Mouse (Mus musculus) midbrain, embryonic 13.5 days (tissue): ENCODE data around the gene Gm12166. TPM values are rescaled to one million over a fixed set of nuclear protein-coding genes. Genes with fewer than 3 reads are reported as not detected.

ENCODE experiments used
- ATAC-seq: fragments of 200-750 bp; cut with Nextera tagmentation; 2 replicates; pipeline ENCODE4 v1.8.0; 2017; ENCODE audit warnings: mild to moderate bottlenecking, moderate TSS enrichment, moderate library complexity
- H3K27ac ChIP-seq: fragments of 300-500 bp; sonication (generic); 2 replicates; pipeline ENCODE4 v1.5.1; 2015; ENCODE audit warnings: inconsistent platforms, mild to moderate bottlenecking, moderate library complexity
- H3K27me3 ChIP-seq: fragments of 300-500 bp; sonication (generic); 2 replicates; pipeline ENCODE4 v1.6.1; 2015; ENCODE audit warnings: mild to moderate bottlenecking, inconsistent platforms
- H3K36me3 ChIP-seq: fragments of 300-500 bp; sonication (generic); 2 replicates; pipeline ENCODE4 v1.6.1; 2015; ENCODE audit warnings: mild to moderate bottlenecking, inconsistent platforms
- H3K4me1 ChIP-seq: fragments of 300-500 bp; sonication (generic); replicated peaks from 2 replicates; pipeline ENCODE4 v1.6.1; 2015; ENCODE audit warnings: inconsistent platforms
- H3K4me2 ChIP-seq: fragments of 300-500 bp; sonication (generic); replicated peaks from 2 replicates; pipeline ENCODE4 v1.6.1; 2015; ENCODE audit warnings: moderate library complexity, mild to moderate bottlenecking, inconsistent platforms
- H3K4me3 ChIP-seq: fragments of 300-500 bp; sonication (generic); replicated peaks from 2 replicates; pipeline ENCODE4 v1.5.1; 2015; ENCODE audit warnings: mild to moderate bottlenecking, inconsistent platforms
- H3K9ac ChIP-seq: fragments of 300-500 bp; sonication (generic); replicated peaks from 2 replicates; pipeline ENCODE4 v1.6.1; 2015; ENCODE audit warnings: mild to moderate bottlenecking, inconsistent platforms
- H3K9me3 ChIP-seq: fragments of 300-500 bp; sonication (generic); 2 replicates; pipeline ENCODE4 v1.6.1; 2016; ENCODE audit warnings: mild to moderate bottlenecking, inconsistent platforms
- WGBS: fragments of 180-500 bp; shearing (Covaris S2); methylation state at CpG from one replicate; pipeline ENCODE4 v1.1.7; 2015; 5-methylcytosine and 5-hydroxymethylcytosine counted together
- polyA plus RNA-seq: library from polyadenylated mRNA; unstranded; fragments of >200 nt; fragmentation: Nextera tagmentation; extraction: Ambion mirVana; gene quantifications from 2 replicates; pipeline ENCODE4 v1.2.1, GENCODE M21; 2015

Gene Gm12166
- polyA plus RNA-seq, 1 experiment from 2014 or later = 7.1 TPM

DNA sequence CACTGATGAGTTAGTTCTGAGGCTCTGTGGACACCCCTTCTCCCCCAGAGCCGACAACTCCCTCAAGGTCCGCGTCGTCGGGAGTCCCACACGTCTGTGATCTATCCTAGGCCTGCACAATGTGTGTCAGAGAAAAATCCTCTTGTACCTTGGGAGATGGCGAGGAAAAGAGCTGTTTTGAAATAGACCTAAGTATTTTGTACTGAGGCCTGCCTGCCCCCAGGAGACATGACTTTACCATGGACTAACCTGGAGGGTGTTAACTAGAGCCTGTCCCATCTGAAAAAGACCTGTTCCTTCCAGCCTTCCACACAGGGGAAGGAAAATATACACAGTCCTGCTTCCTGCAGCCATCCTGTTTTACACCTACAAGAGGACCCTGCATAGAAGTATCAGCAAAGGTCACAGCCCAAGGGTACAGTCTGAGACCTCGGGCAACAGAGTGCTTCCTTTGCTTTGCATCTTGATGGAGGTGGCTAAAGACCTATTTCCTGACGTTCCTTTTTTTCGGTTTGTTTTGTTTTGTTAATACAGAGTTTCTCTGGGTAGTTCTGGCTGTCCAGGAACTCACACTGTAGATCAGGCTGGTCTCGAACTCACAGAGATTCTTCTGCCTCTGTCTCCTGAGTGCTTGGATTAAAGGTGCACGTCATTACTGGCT, 10.4 kb downstream of the Gm12166 start:
- ATAC-seq = no peak
- WGBS = 89% methylated on average over 12 of the region's 12 CpGs
- no peaks in the 10 kb centered on the region for H3K27me3 ChIP-seq

GRCm38 (mm10) chr11:46040841-46041556, 11.1 kb downstream of the Gm12166 start:
- 91% methylated on average over 9 of the region's 9 CpGs for WGBS
- no peaks in the 10 kb centered on the region for H3K9me3 ChIP-seq
- no peak overlapping the region for H3K27ac ChIP-seq
- no peak overlapping the region for H3K9ac ChIP-seq
- no peaks in the 10 kb centered on the region for H3K27me3 ChIP-seq
- H3K4me2 ChIP-seq = no peak overlapping the region
- no peak for ATAC-seq
- H3K4me1 ChIP-seq = no peaks in the 10 kb centered on the region
- no peak overlapping the region for H3K4me3 ChIP-seq
- no peaks in the 10 kb centered on the region for H3K36me3 ChIP-seq

More for the DNA sequence above, 10.4 kb downstream of the Gm12166 start:
- Histone ChIP-seq H3K27ac (no peak overlapping the region), H3K4me1 (no peaks in the 10 kb centered on the region), H3K36me3 (no peaks in the 10 kb centered on the region), H3K9ac (no peak overlapping the region), H3K4me2 (no peak overlapping the region), H3K9me3 (no peaks in the 10 kb centered on the region), H3K4me3 (no peak overlapping the region)

GRCm38 (mm10) chr11:46039335-46039734, 12.8 kb downstream of the Gm12166 start:
- Histone ChIP-seq H3K27ac (no peak overlapping the region), H3K9me3 (no peaks in the 10 kb centered on the region)

DNA sequence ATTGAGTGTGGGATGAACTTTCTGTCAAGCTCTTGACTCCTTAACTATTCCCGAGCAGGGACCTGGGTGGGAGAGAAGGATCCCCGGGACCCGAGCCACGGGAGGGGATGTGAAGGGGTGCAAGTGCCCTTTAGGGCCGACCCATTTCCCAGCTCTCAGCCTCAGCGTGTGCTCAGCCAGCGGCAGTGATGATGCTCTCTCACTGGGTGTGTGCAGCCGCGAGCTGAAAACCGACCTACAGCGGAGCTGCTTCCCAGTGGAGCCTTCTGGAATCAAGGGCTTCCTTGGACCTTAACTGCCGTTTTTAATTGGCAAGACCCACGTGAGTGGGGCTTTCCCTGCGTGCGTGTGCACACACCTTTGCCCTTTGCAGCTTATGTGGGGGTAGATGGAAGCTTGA, 13.2 kb downstream of the Gm12166 start:
- Histone ChIP-seq H3K27me3 (no peaks in the 10 kb centered on the region), H3K9me3 (no peaks in the 10 kb centered on the region), H3K36me3 (no peaks in the 10 kb centered on the region), H3K27ac (no peak overlapping the region), H3K9ac (no peak overlapping the region), H3K4me1 (no peaks in the 10 kb centered on the region), H3K4me3 (no peak overlapping the region), H3K4me2 (no peak overlapping the region)
- ATAC-seq = no peak
- 83% methylated on average over 15 of the region's 15 CpGs for WGBS

More at GRCm38 (mm10) chr11:46039335-46039734, 12.8 kb downstream of the Gm12166 start:
- WGBS = 78% methylated on average over 11 of the region's 11 CpGs
- Histone ChIP-seq H3K27me3 (no peaks in the 10 kb centered on the region), H3K9ac (no peak overlapping the region), H3K4me3 (no peak overlapping the region), H3K36me3 (no peaks in the 10 kb centered on the region), H3K4me2 (no peak overlapping the region), H3K4me1 (no peaks in the 10 kb centered on the region)
- no peak for ATAC-seq

DNA sequence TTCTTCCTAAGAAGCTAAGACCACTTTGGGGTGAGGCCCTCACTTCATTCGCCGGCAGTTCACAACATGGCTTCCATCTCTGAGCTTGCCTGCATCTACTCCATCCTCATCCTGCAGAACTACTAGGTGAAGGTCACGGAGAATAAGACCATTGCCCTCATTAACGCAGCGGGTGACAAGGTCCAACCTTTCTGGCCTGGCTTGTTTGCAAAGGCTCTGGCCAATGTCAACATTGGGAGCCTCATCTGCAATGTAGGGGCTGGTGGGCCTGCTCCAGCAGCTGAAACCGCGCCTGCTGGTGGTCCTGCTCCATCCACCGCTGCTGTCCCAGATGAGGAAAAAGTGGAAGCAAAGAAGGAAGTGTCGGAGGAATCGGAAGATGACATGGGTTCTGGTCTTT, 15.7 kb downstream of the Gm12166 start:
- Histone ChIP-seq H3K4me2 (no peak overlapping the region), H3K9me3 (no peaks in the 10 kb centered on the region), H3K4me1 (no peaks in the 10 kb centered on the region), H3K36me3 (no peaks in the 10 kb centered on the region), H3K27me3 (no peaks in the 10 kb centered on the region), H3K4me3 (no peak overlapping the region), H3K27ac (no peak overlapping the region), H3K9ac (no peak overlapping the region)
- no peak for ATAC-seq
- 95% methylated on average over 10 of the region's 10 CpGs for WGBS

GRCm38 (mm10) chr11:46032956-46033355, 19.2 kb downstream of the Gm12166 start:
- Histone ChIP-seq H3K27me3 (no peaks in the 10 kb centered on the region), H3K4me1 (no peaks in the 10 kb centered on the region), H3K9ac (no peak overlapping the region), H3K4me2 (no peak overlapping the region), H3K4me3 (no peak overlapping the region), H3K9me3 (no peaks in the 10 kb centered on the region), H3K36me3 (no peaks in the 10 kb centered on the region), H3K27ac (no peak overlapping the region)
- ATAC-seq = no peak
- WGBS = 94% methylated on average over 7 of the region's 7 CpGs

GRCm38 (mm10) chr11:46031470-46031869, 20.7 kb downstream of the Gm12166 start:
- H3K36me3 ChIP-seq = no peaks in the 10 kb centered on the region
- no peaks in the 10 kb centered on the region for H3K4me1 ChIP-seq
- H3K27ac ChIP-seq = no peak overlapping the region
- H3K27me3 ChIP-seq = no peaks in the 10 kb centered on the region
- H3K9ac ChIP-seq = no peak overlapping the region
- 62% methylated on average over 3 of the region's 3 CpGs for WGBS
- H3K4me3 ChIP-seq = no peak overlapping the region
- ATAC-seq = no peak
- H3K9me3 ChIP-seq = no peaks in the 10 kb centered on the region
- H3K4me2 ChIP-seq = no peak overlapping the region

DNA sequence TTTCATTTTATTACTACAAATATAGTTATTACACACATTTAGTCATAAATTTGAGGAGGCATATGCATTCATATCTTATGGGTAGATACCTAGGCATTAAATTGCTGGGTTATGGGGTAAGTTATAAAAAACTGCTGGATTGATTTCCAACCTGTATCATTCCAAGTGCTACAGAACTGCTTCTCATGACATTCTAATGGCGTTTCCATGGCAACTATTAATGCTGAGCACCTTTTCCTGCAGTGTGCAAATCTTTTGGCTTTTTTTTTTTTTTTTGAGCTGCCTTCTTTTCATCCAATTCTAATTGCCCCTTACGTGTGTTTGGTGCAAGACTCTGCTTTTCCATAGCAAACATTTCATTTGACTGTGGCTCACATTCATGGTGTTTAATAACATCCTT, 22.1 kb downstream of the Gm12166 start:
- no peak overlapping the region for H3K27ac ChIP-seq
- H3K4me3 ChIP-seq = no peak overlapping the region
- H3K4me1 ChIP-seq = peaks cover 5% of the 10 kb centered on the region; the same call in 1 of the 2 replicates
- WGBS = 36% methylated on average over 2 of the region's 2 CpGs
- no peak overlapping the region for H3K4me2 ChIP-seq
- H3K9ac ChIP-seq = no peak overlapping the region
- H3K36me3 ChIP-seq = no peaks in the 10 kb centered on the region
- no peaks in the 10 kb centered on the region for H3K27me3 ChIP-seq
- H3K9me3 ChIP-seq = no peaks in the 10 kb centered on the region
- no peak for ATAC-seq

GRCm38 (mm10) chr11:46029485-46029884, 22.6 kb downstream of the Gm12166 start:
- ATAC-seq = no peak
- H3K4me1 ChIP-seq = peaks cover 5% of the 10 kb centered on the region; the same call in 1 of the 2 replicates
- H3K36me3 ChIP-seq = no peaks in the 10 kb centered on the region
- 79% methylated on average over 2 of the region's 2 CpGs for WGBS
- H3K9me3 ChIP-seq = no peaks in the 10 kb centered on the region
- no peaks in the 10 kb centered on the region for H3K27me3 ChIP-seq
- no peak overlapping the region for H3K9ac ChIP-seq
- no peak overlapping the region for H3K4me2 ChIP-seq
- no peak overlapping the region for H3K4me3 ChIP-seq
- H3K27ac ChIP-seq = no peak overlapping the region

- WGBS = 89% methylated on average over 6 of the region's 6 CpGs
- Histone ChIP-seq H3K4me1 (peaks cover 5% of the 10 kb centered on the region; the same call in 1 of the 2 replicates), H3K9me3 (no peaks in the 10 kb centered on the region), H3K27ac (no peak overlapping the region), H3K9ac (no peak overlapping the region), H3K4me3 (no peak overlapping the region), H3K36me3 (no peaks in the 10 kb centered on the region), H3K27me3 (no peaks in the 10 kb centered on the region), H3K4me2 (no peak overlapping the region)
- no peak for ATAC-seq
Measured at GRCm38 (mm10) chr11:46027952-46028814, 23.9 kb downstream of the Gm12166 start.

DNA sequence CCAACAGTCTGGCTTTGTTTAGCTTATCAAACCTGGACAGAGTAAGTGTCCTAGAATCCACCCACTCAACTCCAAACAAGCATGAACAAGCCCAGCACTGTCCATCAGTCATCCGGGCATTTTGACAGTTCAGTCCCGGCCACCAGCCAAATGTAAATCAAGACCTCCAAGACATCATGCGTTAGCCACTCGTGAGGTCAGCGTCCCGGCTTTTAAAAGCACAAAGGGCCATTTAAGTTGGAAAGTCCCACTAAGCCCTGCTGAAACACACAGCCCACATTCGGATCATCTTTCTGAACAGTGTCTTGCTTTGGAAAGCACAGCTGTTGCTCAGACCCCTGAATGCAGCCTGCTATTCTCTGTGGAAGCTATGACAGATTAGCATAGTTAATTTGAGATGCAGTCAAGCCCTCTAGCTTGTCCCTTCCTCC, 26.1 kb downstream of the Gm12166 start:
- Histone ChIP-seq H3K9me3 (no peaks in the 10 kb centered on the region), H3K4me1 (peaks cover 5% of the 10 kb centered on the region; the same call in 1 of the 2 replicates), H3K27me3 (no peaks in the 10 kb centered on the region), H3K36me3 (no peaks in the 10 kb centered on the region), H3K27ac (no peak overlapping the region), H3K4me3 (no peak overlapping the region), H3K4me2 (no peak overlapping the region), H3K9ac (no peak overlapping the region)
- 38% methylated on average over 7 of the region's 7 CpGs for WGBS
- no peak for ATAC-seq

DNA sequence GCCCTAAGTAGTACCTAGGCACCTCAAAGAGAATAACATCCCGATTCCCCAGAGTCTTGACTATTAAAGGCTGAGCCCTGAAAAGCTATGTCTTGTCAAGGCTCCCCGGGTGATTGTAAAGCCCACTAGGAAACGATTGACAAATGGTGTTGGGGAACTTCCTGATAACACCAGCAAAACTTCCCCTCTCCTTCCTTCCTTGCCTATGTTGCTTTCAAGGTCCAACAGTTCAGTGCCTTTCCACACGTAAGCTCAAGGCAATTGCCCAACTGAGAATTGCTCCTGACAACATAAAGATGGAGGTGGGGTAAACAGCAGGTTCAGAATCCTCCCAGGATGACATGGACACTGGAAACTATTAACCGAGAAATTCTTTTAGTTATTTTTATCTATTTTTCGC, 29.1 kb downstream of the Gm12166 start:
- peaks cover 5% of the 10 kb centered on the region; the same call in 1 of the 2 replicates for H3K4me1 ChIP-seq
- H3K4me2 ChIP-seq = no peak overlapping the region
- WGBS = 94% methylated on average over 6 of the region's 6 CpGs

More for the DNA sequence above, 29.1 kb downstream of the Gm12166 start:
- Histone ChIP-seq H3K27me3 (no peaks in the 10 kb centered on the region), H3K36me3 (no peaks in the 10 kb centered on the region), H3K9me3 (no peaks in the 10 kb centered on the region), H3K9ac (no peak overlapping the region), H3K27ac (no peak overlapping the region), H3K4me3 (no peak overlapping the region)
- ATAC-seq = no peak
